Mouse (Mus musculus): ENCODE measurements at regions not wholly inside any gene's neighbourhood (a gene's known extent, or its start where the extent isn't known, plus 50 kb on each side); places are given as distances from the start of the nearest gene placed in this dataset.

- Histone ChIP-seq H3K9ac (no peak overlapping the region), H3K27me3 (no peaks in the 10 kb centered on the region), H3K27ac (no peak overlapping the region), H3K4me2 (no peak overlapping the region), H3K4me3 (no peak overlapping the region), H3K4me1 (no peaks in the 10 kb centered on the region), H3K36me3 (no peaks in the 10 kb centered on the region), H3K9me3 (no peaks in the 10 kb centered on the region)
- no peak for ATAC-seq (ENCODE audit: borderline replicate concordance, extremely low read depth, low FRiP score, low TSS enrichment)
- WGBS = 78% methylated on average over 1 of the region's 1 CpGs
Observed at GRCm38 (mm10) chr8:115778433-115778832, 70.8 kb upstream of the Maf start.

GRCm38 (mm10) chr8:115771060-115771459 is 63.5 kb upstream of the Maf start:
- Histone ChIP-seq H3K27ac (no peak overlapping the region), H3K9me3 (no peaks in the 10 kb centered on the region), H3K4me2 (no peak overlapping the region), H3K4me1 (peaks cover 10% of the 10 kb centered on the region), H3K9ac (no peak overlapping the region), H3K27me3 (no peaks in the 10 kb centered on the region), H3K4me3 (no peak overlapping the region), H3K36me3 (no peaks in the 10 kb centered on the region)
- 70% methylated on average over 7 of the region's 7 CpGs for WGBS
- ATAC-seq (ENCODE audit: borderline replicate concordance, extremely low read depth, low FRiP score, low TSS enrichment) = no peak

- no peak overlapping the region for H3K9ac ChIP-seq
- H3K36me3 ChIP-seq = no peaks in the 10 kb centered on the region
- H3K4me1 ChIP-seq = peaks cover 20% of the 10 kb centered on the region
- H3K27ac ChIP-seq = no peak overlapping the region
- no peaks in the 10 kb centered on the region for H3K9me3 ChIP-seq
- WGBS = 92% methylated on average over 4 of the region's 4 CpGs
- ATAC-seq (ENCODE audit: borderline replicate concordance, extremely low read depth, low FRiP score, low TSS enrichment) = no peak
- no peak overlapping the region for H3K4me3 ChIP-seq
- no peaks in the 10 kb centered on the region for H3K27me3 ChIP-seq
- no peak overlapping the region for H3K4me2 ChIP-seq
Observed at GRCm38 (mm10) chr8:115768631-115769030, 61.0 kb upstream of the Maf start.

- peaks cover 20% of the 10 kb centered on the region for H3K4me1 ChIP-seq
- H3K27me3 ChIP-seq = no peaks in the 10 kb centered on the region
- peak overlapping the region; percentile 59; the same call in 1 of the 2 replicates for H3K27ac ChIP-seq
- H3K4me2 ChIP-seq = peak overlapping the region; percentile 29
- H3K9ac ChIP-seq = no peak overlapping the region
- H3K4me3 ChIP-seq = no peak overlapping the region
- H3K36me3 ChIP-seq = no peaks in the 10 kb centered on the region
- WGBS = 9% methylated on average over 9 of the region's 9 CpGs
- no peaks in the 10 kb centered on the region for H3K9me3 ChIP-seq
- ATAC-seq (ENCODE audit: borderline replicate concordance, extremely low read depth, low FRiP score, low TSS enrichment) = peak; percentile 90
Observed at GRCm38 (mm10) chr8:115766218-115766898, 58.8 kb upstream of the Maf start.

- H3K9me3 ChIP-seq = no peaks in the 10 kb centered on the region
- H3K27me3 ChIP-seq = no peaks in the 10 kb centered on the region
- ATAC-seq (ENCODE audit: borderline replicate concordance, extremely low read depth, low FRiP score, low TSS enrichment) = no peak
- no peak overlapping the region for H3K27ac ChIP-seq
- WGBS = 75% methylated on average over 4 of the region's 4 CpGs
- no peak overlapping the region for H3K9ac ChIP-seq
- no peak overlapping the region for H3K4me2 ChIP-seq
- H3K4me3 ChIP-seq = no peak overlapping the region
- no peaks in the 10 kb centered on the region for H3K36me3 ChIP-seq
- H3K4me1 ChIP-seq = peaks cover 20% of the 10 kb centered on the region
Observed at GRCm38 (mm10) chr8:115764551-115764950, 57.0 kb upstream of the Maf start.

GRCm38 (mm10) chr8:115758011-115758410 is 50.4 kb upstream of the Maf start:
- H3K4me1 ChIP-seq = peaks cover 27% of the 10 kb centered on the region
- no peak overlapping the region for H3K4me2 ChIP-seq
- WGBS = no CpG with 5 or more reads among the region's 1 CpGs

More at GRCm38 (mm10) chr8:115758011-115758410, 50.4 kb upstream of the Maf start:
- no peak overlapping the region for H3K27ac ChIP-seq
- no peak for ATAC-seq (ENCODE audit: borderline replicate concordance, extremely low read depth, low FRiP score, low TSS enrichment)
- no peaks in the 10 kb centered on the region for H3K36me3 ChIP-seq
- H3K9ac ChIP-seq = no peak overlapping the region
- no peaks in the 10 kb centered on the region for H3K27me3 ChIP-seq
- H3K4me3 ChIP-seq = no peak overlapping the region
- no peaks in the 10 kb centered on the region for H3K9me3 ChIP-seq
